Mouse (Mus musculus) layer of hippocampus, postnatal 36 days (tissue): ENCODE data around the gene BC053393. TPM values are rescaled to one million over a fixed set of nuclear protein-coding genes. Genes with fewer than 3 reads are reported as not detected.
"Not testable (repeated sequence)": the region's sequence is repeated elsewhere in the genome, so short reads cannot be mapped to it uniquely, and the experiment has no call there.

ENCODE experiments used
- DNase-seq, 2 experiments: peaks; one replicate each; pipeline ENCODE4 v3.0.0; 2022
- total RNA-seq, 2 experiments: library from RNA; stranded (reverse); gene quantifications; 2 replicates each; pipeline ENCODE4 v1.2.3; 2021

The BC053393 gene
- total RNA-seq: not detected

DNA sequence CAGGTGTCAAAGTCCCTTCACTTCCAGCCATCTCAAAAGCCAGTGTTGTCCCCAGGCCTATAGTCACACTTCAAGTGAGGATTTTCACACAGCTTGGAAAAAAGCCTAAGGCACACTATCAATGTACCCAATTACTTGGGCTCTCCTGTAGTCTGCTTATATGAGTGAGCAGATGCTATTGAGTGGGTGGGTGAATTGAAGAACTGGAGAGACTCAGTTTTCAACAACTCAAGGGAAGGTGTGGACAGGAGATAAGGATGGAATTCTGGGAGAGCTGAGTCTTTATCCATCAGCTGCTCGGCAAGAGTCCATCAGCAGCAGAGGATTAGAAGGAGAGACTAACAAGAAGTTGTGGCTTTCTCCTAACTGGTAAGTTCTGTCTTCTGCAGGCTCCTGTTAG lies at the start of gene BC053393:
Gene BC053393 (plus strand): TSS at position 210 of the 400 bp plus-strand sequence.
- no peak for DNase-seq

DNA sequence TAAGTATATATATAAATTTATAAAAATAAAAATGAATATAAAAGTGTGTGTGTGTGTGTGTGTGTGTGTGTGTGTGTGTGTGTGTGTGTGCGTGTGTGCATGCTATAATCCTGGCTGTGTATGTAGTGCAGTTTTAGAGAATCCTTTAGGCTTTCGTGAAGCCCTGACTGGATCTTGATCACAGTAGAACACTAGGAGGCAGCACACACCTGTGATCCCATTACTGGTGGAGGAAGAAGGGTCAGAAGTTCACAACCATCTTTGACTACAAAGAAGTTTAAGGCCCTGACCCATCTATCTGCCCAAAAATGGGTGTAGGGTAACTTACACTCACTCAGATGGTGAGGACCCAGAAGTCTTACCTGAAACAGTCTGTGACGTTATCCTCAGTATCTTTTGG lies 48.6 kb upstream of the BC053393 start:
- DNase-seq: no peak

GRCm38 (mm10) chr11:46523912-46524311 lies 47.4 kb upstream of the BC053393 start, which contains the start of gene Gm12169:
Gm12169 (plus strand) TSS chr11:46524212.
- DNase-seq: no peak

DNA sequence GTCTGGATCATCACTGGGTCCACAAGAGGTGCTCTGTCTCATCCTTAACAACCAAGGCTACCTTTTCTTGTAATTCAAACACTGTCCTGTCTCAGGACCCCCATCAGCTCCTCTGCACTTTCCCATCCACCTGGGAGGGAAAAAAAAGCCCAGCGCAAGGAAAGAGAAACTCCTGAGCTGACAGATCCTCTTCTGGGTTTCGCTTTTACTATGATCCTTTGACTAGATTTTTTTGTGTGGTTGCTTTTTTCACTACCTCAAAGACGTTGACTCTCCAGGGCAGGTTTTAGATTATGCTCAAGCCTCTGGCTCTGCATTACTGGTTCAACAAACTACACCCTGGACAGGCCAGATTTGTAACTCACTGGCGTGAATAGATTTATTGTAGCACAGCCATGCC lies 41.2 kb upstream of the BC053393 start:
- DNase-seq: no peak

GRCm38 (mm10) chr11:46536978-46537377 lies 34.4 kb upstream of the BC053393 start:
- no peak for DNase-seq

DNA sequence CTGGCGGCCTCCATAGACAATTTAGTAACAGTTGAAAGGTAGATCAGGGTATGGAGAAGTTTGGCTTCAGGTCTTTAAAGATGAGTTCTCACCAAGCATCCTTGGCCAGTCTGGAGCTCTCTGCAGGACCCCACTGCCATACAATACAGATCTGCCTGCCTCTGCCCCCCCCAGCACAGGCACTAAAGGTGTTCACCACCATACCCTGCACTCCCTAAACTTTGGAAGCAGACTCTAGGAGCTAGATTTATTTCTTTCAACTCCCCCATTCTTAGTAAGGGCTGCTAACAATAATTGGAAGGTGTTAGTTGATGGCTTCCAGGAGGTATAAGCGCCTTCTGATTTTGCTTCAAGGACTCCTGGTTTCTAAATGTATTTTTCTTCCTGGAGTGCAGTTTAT lies 27.8 kb upstream of the BC053393 start:
- DNase-seq: no peak

GRCm38 (mm10) chr11:46549721-46550120 lies 21.6 kb upstream of the BC053393 start:
- no peak for DNase-seq

DNA sequence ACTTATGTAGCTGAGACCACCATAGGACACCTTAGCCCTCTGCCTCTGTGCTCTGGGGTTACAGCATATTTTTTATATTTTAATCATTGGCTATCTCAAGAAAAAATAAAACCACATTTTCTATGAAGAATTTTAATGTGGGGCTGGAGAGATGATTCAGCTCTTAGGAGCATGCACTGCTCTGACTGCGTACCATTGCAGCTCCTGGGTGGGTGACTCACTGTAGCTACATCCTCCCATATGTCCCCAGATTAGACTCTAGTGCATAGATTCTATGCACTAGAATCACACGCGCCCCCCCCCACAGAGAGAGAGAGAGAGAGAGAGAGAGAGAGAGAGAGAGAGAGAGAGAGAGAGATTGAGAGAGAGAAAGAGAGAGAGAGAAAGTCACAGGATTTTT lies 18.6 kb upstream of the BC053393 start:
- no peak for DNase-seq

GRCm38 (mm10) chr11:46561096-46561495 lies 10.2 kb upstream of the BC053393 start:
- no peak for DNase-seq

DNA sequence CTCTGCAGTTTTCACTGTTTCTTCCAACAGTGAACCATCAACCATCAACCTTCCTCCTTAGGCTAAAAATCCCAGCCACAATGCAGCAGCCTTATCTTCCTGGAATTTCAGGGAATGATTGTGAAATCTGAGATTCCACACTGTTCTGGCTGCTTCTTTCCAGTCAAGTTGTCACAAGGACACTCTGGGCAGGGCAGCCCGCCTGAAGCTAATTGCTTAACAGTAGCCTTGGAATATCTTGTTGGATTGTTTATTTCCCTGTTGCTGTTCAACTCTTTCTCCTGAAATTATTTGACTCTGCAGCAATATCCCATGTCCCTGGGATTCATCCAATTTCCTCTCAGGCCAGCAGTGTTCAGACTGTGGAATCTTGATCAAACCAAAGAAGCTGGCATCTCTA lies 6.7 kb upstream of the BC053393 start:
- DNase-seq: no peak

- no peak for DNase-seq
Measured at GRCm38 (mm10) chr11:46565967-46566366, 5.4 kb upstream of the BC053393 start.

GRCm38 (mm10) chr11:46569107-46569506 lies 2.2 kb upstream of the BC053393 start:
- no peak for DNase-seq

DNA sequence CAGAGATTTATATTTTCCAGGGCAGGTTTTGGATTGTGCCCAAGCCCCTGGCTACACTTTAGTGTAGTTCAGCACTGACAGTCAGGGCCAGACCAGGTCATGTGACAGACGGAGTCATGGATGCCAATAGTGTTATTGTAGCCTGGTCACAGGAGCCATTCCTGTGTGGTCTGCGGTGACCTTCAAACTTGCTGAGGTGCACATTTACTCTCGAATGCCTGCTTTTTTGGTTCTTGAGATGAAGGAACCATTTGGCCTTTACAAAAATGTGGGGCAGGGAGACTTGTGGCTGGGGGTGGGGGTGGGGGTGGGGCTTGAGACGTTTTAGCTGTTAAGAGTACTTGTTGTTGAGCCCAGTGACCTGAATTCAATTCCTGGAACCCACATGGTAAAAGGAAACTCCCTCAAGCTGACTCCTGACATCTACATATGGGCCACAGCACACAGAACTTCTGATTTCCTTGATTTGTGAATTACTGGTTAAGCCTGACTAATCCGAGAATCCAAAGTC lies 7.5 kb downstream of the BC053393 start:
- DNase-seq: no peak

GRCm38 (mm10) chr11:46580428-46580827 lies 9.1 kb downstream of the BC053393 start:
- no peak for DNase-seq

DNA sequence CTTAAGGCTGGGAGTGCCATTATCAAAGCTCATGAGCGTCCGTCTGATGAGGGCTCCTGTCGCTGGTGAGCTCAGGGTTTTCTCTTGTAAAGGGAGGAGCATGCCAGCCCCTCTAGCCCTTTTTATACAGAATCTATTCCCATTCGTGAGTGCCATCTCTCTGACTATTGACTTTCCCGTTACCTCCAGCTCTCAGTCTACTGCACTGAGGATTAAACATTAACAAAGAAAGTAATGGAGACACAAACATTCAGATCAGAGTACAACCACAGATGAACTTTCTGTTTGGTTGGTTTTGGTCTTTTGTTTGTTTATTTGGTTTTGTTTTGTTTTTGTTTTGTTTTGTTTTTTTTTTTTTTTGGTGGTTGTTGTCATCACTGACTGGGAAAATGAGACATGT lies 11.4 kb downstream of the BC053393 start:
- no peak for DNase-seq

DNA sequence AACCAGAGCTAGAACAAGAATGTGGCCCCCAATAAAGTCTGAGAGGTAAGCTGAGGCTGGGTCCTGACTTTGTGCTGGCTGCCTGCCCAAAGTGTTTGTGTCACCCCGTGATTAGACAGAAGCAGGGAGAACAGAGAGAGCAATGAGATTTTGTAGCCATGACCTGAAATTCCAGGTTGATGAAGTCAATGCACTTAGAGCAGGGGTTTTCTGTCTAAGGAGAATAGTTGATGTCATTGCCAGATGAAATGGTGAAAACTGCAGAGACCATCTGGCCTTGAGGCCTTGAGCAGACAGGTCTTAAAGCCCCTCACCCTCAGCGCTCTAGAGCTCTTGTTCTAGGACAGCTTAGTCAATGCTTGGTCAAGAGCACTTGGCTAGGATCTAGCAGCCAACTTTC lies 21.1 kb downstream of the BC053393 start:
- DNase-seq: no peak

DNA sequence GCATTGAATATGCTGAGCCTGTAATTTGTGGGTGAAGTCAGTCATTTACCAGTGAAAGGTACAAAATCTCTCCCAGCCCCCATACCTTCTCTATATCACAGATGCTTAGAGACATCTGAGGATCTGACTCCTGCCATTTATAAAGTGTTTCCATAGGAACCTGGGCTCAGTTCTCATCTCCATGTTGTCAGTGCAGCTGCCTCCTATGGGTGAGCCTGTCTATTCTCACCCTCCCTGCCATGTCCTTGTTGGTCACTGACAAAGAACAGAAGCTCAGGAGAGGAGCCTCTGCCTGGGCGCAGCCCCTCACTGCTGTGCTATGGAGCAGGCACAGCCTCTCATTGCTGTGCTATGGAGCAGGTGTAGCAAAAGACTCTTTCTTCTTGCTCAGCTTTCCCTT lies 48.6 kb downstream of the BC053393 start:
- no peak for DNase-seq

DNA sequence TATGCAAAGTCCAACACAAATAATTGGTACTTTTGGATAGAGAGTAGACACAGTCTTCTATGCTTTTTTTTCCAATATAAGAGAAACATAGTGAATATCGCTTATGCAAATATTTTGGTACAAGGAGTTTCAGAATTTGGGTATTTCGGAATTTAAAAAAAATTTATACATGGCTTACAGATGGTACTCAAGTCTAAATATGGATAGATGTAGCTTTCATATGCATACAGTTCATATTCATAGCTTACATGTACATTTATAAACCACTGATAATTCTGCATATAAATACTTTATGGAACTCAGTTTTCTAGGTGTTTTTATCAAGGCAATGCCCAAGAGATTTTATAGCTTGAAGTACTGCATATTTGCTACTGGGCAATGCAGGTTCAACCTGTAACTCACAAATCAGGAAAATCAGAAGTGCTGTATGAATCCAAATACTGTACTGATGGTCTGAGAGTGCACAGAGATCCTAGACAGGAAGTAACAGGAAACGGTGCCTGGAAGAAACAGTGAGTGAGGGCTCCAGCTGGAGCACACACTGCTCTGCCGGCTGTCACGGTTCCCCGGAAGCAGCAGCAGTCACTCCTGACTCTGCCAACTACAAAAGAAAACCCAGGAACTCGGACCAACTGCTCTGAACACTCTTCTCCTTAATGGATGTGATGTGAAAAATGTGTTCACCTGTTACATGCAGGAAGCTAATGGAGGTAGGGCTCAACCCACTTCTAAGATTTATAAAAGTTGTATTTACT lies 49.3 kb downstream of the BC053393 start:
- peak; percentile 11 to 30 for DNase-seq

DNA sequence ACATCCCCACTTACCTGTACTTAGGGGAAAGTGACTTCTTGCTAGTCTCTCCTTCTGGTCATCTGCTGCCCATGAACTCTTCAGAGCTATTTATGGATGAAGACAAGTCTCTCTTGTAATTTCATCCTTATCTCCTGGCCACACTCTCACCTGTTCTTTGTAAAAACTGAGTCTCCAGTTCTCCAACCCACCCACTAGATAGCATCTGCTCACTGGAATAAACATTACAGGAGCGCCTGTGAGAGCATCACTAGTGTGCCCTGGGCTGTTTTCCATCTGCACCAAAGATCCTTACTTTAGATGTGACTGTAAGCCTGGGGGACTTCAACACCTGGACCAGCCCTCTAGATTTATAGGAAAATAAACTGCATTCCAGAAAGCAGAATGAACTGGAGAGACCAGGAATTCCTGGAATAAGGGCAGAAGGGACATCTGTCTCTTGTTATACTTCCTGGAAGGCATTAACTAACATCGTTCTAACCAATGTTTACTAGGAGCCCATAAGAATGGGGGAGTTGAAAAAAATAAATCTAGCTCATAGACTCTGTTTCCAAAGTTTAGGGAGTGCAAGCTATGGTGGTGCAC lies 58.0 kb downstream of the BC053393 start, which contains the start of gene Dppa1:
Gene Dppa1 (minus strand): TSS at position 51 of the 585 bp plus-strand sequence.
- no peak for DNase-seq

DNA sequence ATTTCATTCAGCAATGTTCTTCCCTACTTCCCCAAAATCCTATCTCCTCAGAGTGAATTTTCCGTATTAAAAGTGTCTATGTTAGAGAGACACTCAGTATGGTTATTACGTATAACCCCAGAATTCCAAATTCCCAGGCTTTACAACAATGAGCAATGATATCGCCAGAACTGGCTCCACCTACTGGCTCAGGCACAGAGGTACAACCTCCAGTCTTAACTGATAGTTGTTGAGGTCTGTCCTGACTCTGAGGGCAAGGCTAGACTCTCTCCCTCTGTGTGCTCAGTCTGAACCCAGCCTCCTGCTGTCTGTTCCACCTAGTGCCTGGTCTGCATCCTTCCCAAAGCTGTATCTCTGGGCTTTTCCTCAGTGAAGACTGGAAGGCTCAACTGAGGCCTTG lies 60.3 kb downstream of the BC053393 start:
- DNase-seq: peak; percentile 20 to 27

GRCm38 (mm10) chr11:46635516-46635915 lies 64.2 kb downstream of the BC053393 start:
- not testable (repeated sequence) for DNase-seq

DNA sequence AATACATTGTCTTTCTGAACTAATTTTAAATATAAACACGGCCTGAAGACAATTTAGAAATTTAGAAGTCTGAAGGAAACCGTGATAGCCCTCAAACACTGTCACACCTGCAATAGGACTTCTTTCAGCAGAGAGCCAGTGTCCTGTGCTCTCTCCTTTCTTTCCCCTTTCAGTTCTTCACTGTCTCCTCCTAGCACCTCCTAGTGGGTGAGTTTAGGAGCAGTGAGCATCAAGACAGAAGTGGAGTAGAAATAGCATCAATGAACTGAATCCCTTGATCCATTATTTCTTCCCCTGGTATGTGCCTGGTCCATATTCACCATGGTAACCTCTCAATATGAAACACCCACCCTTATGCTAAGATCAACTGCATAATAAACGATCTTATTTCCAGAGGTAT lies 65.2 kb downstream of the BC053393 start:
- DNase-seq: no peak
